Mouse (Mus musculus) neural tube, embryonic 13.5 days (tissue): Measurements from ENCODE around the gene Tbx19. TPM values are rescaled to one million over a fixed set of nuclear protein-coding genes. Genes with fewer than 3 reads are reported as not detected.

Experiments
- ATAC-seq: fragments of 200-750 bp; cut with Nextera tagmentation; 2 replicates; pipeline ENCODE4 v1.8.0; 2017; ENCODE audit warnings: low read depth, mild to moderate bottlenecking, moderate TSS enrichment, moderate library complexity
- H3K27ac ChIP-seq: fragments of 300-500 bp; sonication (generic); replicated peaks from 2 replicates; pipeline ENCODE4 v1.5.1; 2015; ENCODE audit warnings: moderate library complexity, mild to moderate bottlenecking, inconsistent platforms
- H3K27me3 ChIP-seq: fragments of 300-500 bp; sonication (generic); 2 replicates; pipeline ENCODE4 v1.6.1; 2015; ENCODE audit warnings: mild to moderate bottlenecking, inconsistent platforms
- H3K36me3 ChIP-seq: fragments of 300-500 bp; sonication (generic); 2 replicates; pipeline ENCODE4 v1.6.1; 2015; ENCODE audit warnings: mild to moderate bottlenecking, inconsistent platforms
- H3K4me1 ChIP-seq: fragments of 300-500 bp; sonication (generic); replicated peaks from 2 replicates; pipeline ENCODE4 v1.6.1; 2015; ENCODE audit warnings: inconsistent platforms
- H3K4me2 ChIP-seq: fragments of 300-500 bp; sonication (generic); 2 replicates; pipeline ENCODE4 v1.6.1; 2015; ENCODE audit warnings: inconsistent platforms, mild to moderate bottlenecking, moderate library complexity
- H3K4me3 ChIP-seq: fragments of 300-500 bp; sonication (generic); 2 replicates; pipeline ENCODE4 v1.5.1; 2015; ENCODE audit warnings: mild to moderate bottlenecking, inconsistent platforms
- H3K9ac ChIP-seq: fragments of 300-500 bp; sonication (generic); 2 replicates; pipeline ENCODE4 v1.6.1; 2015; ENCODE audit warnings: moderate library complexity, mild to moderate bottlenecking, inconsistent platforms
- H3K9me3 ChIP-seq: fragments of 300-500 bp; sonication (generic); 2 replicates; pipeline ENCODE4 v1.6.1; 2016; ENCODE audit warnings: inconsistent platforms
- WGBS: fragments of 180-500 bp; shearing (Covaris S2); methylation state at CpG from one replicate; pipeline ENCODE4 v1.1.7; 2015; 5-methylcytosine and 5-hydroxymethylcytosine counted together
- polyA plus RNA-seq: library from polyadenylated mRNA; unstranded; fragments of >200 nt; fragmentation: Nextera tagmentation; extraction: Ambion mirVana; gene quantifications from 2 replicates; pipeline ENCODE4 v1.2.1, GENCODE M21; 2015

The Tbx19 gene
- polyA plus RNA-seq, 1 experiment from 2014 or later = not detected

- H3K9ac ChIP-seq = no peak overlapping the region
- H3K9me3 ChIP-seq = no peaks in the 10 kb centered on the region
- no peaks in the 10 kb centered on the region for H3K27me3 ChIP-seq
- H3K36me3 ChIP-seq = no peaks in the 10 kb centered on the region
- no peak overlapping the region for H3K4me2 ChIP-seq
- peaks cover 4% of the 10 kb centered on the region; the same call in 1 of the 2 replicates for H3K4me1 ChIP-seq
- 76% methylated on average over 5 of the region's 5 CpGs for WGBS
- H3K4me3 ChIP-seq = no peak overlapping the region
- ATAC-seq = no peak
- no peak overlapping the region for H3K27ac ChIP-seq
These were observed 27.3 kb downstream of the Tbx19 start for GRCm38 (mm10) chr1:165133279-165133678.

GRCm38 (mm10) chr1:165132187-165132877 lies 28.2 kb downstream of the Tbx19 start:
- peak; percentile 54 for ATAC-seq
- WGBS = 77% methylated on average over 14 of the region's 14 CpGs
- Histone ChIP-seq H3K36me3 (no peaks in the 10 kb centered on the region), H3K27ac (no peak overlapping the region), H3K4me3 (no peak overlapping the region), H3K4me1 (peaks cover 4% of the 10 kb centered on the region; the same call in 1 of the 2 replicates), H3K27me3 (no peaks in the 10 kb centered on the region), H3K9me3 (no peaks in the 10 kb centered on the region), H3K4me2 (no peak overlapping the region), H3K9ac (no peak overlapping the region)

- no peaks in the 10 kb centered on the region for H3K36me3 ChIP-seq
- no peaks in the 10 kb centered on the region for H3K9me3 ChIP-seq
- no peak overlapping the region for H3K27ac ChIP-seq
- H3K4me2 ChIP-seq = no peak overlapping the region
- WGBS = 66% methylated on average over 5 of the region's 5 CpGs
- H3K27me3 ChIP-seq = no peaks in the 10 kb centered on the region
- peaks cover 4% of the 10 kb centered on the region; the same call in 1 of the 2 replicates for H3K4me1 ChIP-seq
- ATAC-seq = peak; percentile 48
- no peak overlapping the region for H3K4me3 ChIP-seq
- no peak overlapping the region for H3K9ac ChIP-seq
These were observed 31.0 kb downstream of the Tbx19 start for GRCm38 (mm10) chr1:165129573-165129972.

GRCm38 (mm10) chr1:165121096-165121495 lies 39.5 kb downstream of the Tbx19 start:
- H3K4me3 ChIP-seq = no peak overlapping the region
- H3K9me3 ChIP-seq = no peaks in the 10 kb centered on the region
- peaks cover 12% of the 10 kb centered on the region; the same call in 1 of the 2 replicates for H3K27me3 ChIP-seq
- 85% methylated on average over 7 of the region's 7 CpGs for WGBS
- no peaks in the 10 kb centered on the region for H3K36me3 ChIP-seq
- ATAC-seq = no peak
- H3K4me1 ChIP-seq = peaks cover 11% of the 10 kb centered on the region
- H3K27ac ChIP-seq = no peak overlapping the region
- no peak overlapping the region for H3K9ac ChIP-seq
- no peak overlapping the region for H3K4me2 ChIP-seq

- 19% methylated on average over 21 of the region's 21 CpGs for WGBS
- peaks cover 12% of the 10 kb centered on the region; the same call in 1 of the 2 replicates for H3K27me3 ChIP-seq
- no peaks in the 10 kb centered on the region for H3K36me3 ChIP-seq
- ATAC-seq = peak; percentile 87
- no peak overlapping the region for H3K27ac ChIP-seq
- no peak overlapping the region for H3K4me3 ChIP-seq
- peaks cover 11% of the 10 kb centered on the region for H3K4me1 ChIP-seq
- no peak overlapping the region for H3K9ac ChIP-seq
- no peaks in the 10 kb centered on the region for H3K9me3 ChIP-seq
- peak overlapping the region; percentile 16; the same call in 1 of the 2 replicates for H3K4me2 ChIP-seq
These were observed 40.1 kb downstream of the Tbx19 start for GRCm38 (mm10) chr1:165120349-165120898.

GRCm38 (mm10) chr1:165119760-165120159 lies 40.8 kb downstream of the Tbx19 start:
- peaks cover 12% of the 10 kb centered on the region; the same call in 1 of the 2 replicates for H3K27me3 ChIP-seq
- H3K9me3 ChIP-seq = no peaks in the 10 kb centered on the region
- H3K4me1 ChIP-seq = peaks cover 11% of the 10 kb centered on the region
- 0 out of 2 replicates have a peak, but pooled peaks have one; percentile 34 for ATAC-seq
- H3K4me3 ChIP-seq = no peak overlapping the region
- 15% methylated on average over 9 of the region's 9 CpGs for WGBS
- H3K36me3 ChIP-seq = no peaks in the 10 kb centered on the region
- H3K9ac ChIP-seq = 0 out of 2 replicates have a peak overlapping the region, but pooled peaks have one; percentile 3
- H3K27ac ChIP-seq = no peak overlapping the region; the same call in 1 of the 2 replicates
- H3K4me2 ChIP-seq = peak overlapping the region; percentile 16

- H3K4me1 ChIP-seq = peaks cover 16% of the 10 kb centered on the region
- H3K9ac ChIP-seq = no peak overlapping the region
- ATAC-seq = no peak
- H3K27ac ChIP-seq = no peak overlapping the region
- peaks cover 12% of the 10 kb centered on the region; the same call in 1 of the 2 replicates for H3K27me3 ChIP-seq
- H3K9me3 ChIP-seq = no peaks in the 10 kb centered on the region
- H3K36me3 ChIP-seq = no peaks in the 10 kb centered on the region
- no peak overlapping the region for H3K4me3 ChIP-seq
- WGBS = 62% methylated on average over 15 of the region's 15 CpGs
- no peak overlapping the region for H3K4me2 ChIP-seq
These were observed 41.4 kb downstream of the Tbx19 start for GRCm38 (mm10) chr1:165119011-165119726.

- H3K4me2 ChIP-seq = no peak overlapping the region
- no peaks in the 10 kb centered on the region for H3K36me3 ChIP-seq
- no peaks in the 10 kb centered on the region for H3K27me3 ChIP-seq
- 47% methylated on average over 17 of the region's 17 CpGs for WGBS
- H3K4me3 ChIP-seq = no peak overlapping the region
- H3K27ac ChIP-seq = peak overlapping the region; percentile 43; the same call in 1 of the 2 replicates
- H3K4me1 ChIP-seq = peaks cover 13% of the 10 kb centered on the region
- H3K9me3 ChIP-seq = no peaks in the 10 kb centered on the region
- 0 out of 2 replicates have a peak, but pooled peaks have one; percentile 34 for ATAC-seq
- H3K9ac ChIP-seq = 0 out of 2 replicates have a peak overlapping the region, but pooled peaks have one; percentile 9
These were observed 46.0 kb downstream of the Tbx19 start for GRCm38 (mm10) chr1:165114460-165115175.

GRCm38 (mm10) chr1:165113700-165114099 lies 46.9 kb downstream of the Tbx19 start:
- peak overlapping the region; percentile 34; the same call in 1 of the 2 replicates for H3K27ac ChIP-seq
- no peaks in the 10 kb centered on the region for H3K9me3 ChIP-seq
- H3K4me1 ChIP-seq = peaks cover 13% of the 10 kb centered on the region
- H3K36me3 ChIP-seq = no peaks in the 10 kb centered on the region
- H3K9ac ChIP-seq = peak overlapping the region; percentile 9; the same call in 1 of the 2 replicates
- WGBS = 31% methylated on average over 11 of the region's 11 CpGs
- no peaks in the 10 kb centered on the region for H3K27me3 ChIP-seq
- no peak overlapping the region for H3K4me2 ChIP-seq
- ATAC-seq = no peak
- H3K4me3 ChIP-seq = no peak overlapping the region

GRCm38 (mm10) chr1:165110659-165111058 lies 49.9 kb downstream of the Tbx19 start:
- no peak for ATAC-seq
- H3K27me3 ChIP-seq = no peaks in the 10 kb centered on the region
- H3K9ac ChIP-seq = no peak overlapping the region
- WGBS = 74% methylated on average over 2 of the region's 2 CpGs
- peaks cover 27% of the 10 kb centered on the region for H3K4me1 ChIP-seq
- no peak overlapping the region for H3K4me3 ChIP-seq
- no peaks in the 10 kb centered on the region for H3K36me3 ChIP-seq
- no peak overlapping the region for H3K27ac ChIP-seq
- no peak overlapping the region for H3K4me2 ChIP-seq
- no peaks in the 10 kb centered on the region for H3K9me3 ChIP-seq

GRCm38 (mm10) chr1:165109135-165109534 lies 51.4 kb downstream of the Tbx19 start:
- Histone ChIP-seq H3K9me3 (no peaks in the 10 kb centered on the region), H3K27ac (no peak overlapping the region; the same call in 1 of the 2 replicates), H3K27me3 (no peaks in the 10 kb centered on the region), H3K4me1 (peaks cover 33% of the 10 kb centered on the region), H3K4me3 (no peak overlapping the region), H3K9ac (no peak overlapping the region), H3K4me2 (no peak overlapping the region), H3K36me3 (no peaks in the 10 kb centered on the region)
- ATAC-seq = no peak
- WGBS = 80% methylated on average over 5 of the region's 5 CpGs
